Mouse (Mus musculus) hematopoietic stem cell, adult 5-6 weeks (primary cell): ENCODE data around the gene Nrros. TPM values are rescaled to one million over a fixed set of nuclear protein-coding genes. Genes with fewer than 3 reads are reported as not detected.

Experiments used
- ATAC-seq, 2 experiments: fragments of 125-278 bp in 1 of 2; replicated peaks in 1 of 2; 2 replicates each; pipeline ENCODE4 v1.8.0; 2016 to 2017; ENCODE audit warnings: inconsistent platforms in 2 of 2, mild to moderate bottlenecking in 2 of 2, moderate number of reproducible peaks in 2 of 2, low read depth in 1 of 2, moderate TSS enrichment in 1 of 2; ENCODE audit not compliant: low FRiP score in 2 of 2, poor library complexity in 2 of 2, severe bottlenecking in 2 of 2, insufficient read depth in 1 of 2, low TSS enrichment in 1 of 2
- total RNA-seq: library from RNA; stranded (forward); fragments of 172-1452, 232-1000 nt; gene quantifications from 2 replicates; pipeline ENCODE4 v1.2.3, GENCODE M21; 2017

The Nrros gene
- 78.9 and 112 TPM in 2 replicates for total RNA-seq

- ATAC-seq: peak; percentile 90 to 96
Measured at GRCm38 (mm10) chr16:32165281-32165821, at the start of gene Nrros. Gene Nrros, minus strand, starts transcription at chr16:32165594.

GRCm38 (mm10) chr16:32214804-32215576 is 49.6 kb upstream of the Nrros start:
- no peak for ATAC-seq

- ATAC-seq: no peak
Measured at GRCm38 (mm10) chr16:32214156-32214555, 48.8 kb upstream of the Nrros start.

GRCm38 (mm10) chr16:32204902-32205301 is 39.5 kb upstream of the Nrros start:
- no peak for ATAC-seq

GRCm38 (mm10) chr16:32202681-32203080 is 37.3 kb upstream of the Nrros start:
- peak; percentile 91 to 97 for ATAC-seq

GRCm38 (mm10) chr16:32201004-32201325 is 35.6 kb upstream of the Nrros start:
- ATAC-seq: no peak

- no peak; a peak in 1 of 4 replicates for ATAC-seq
Measured at GRCm38 (mm10) chr16:32200256-32201003, 35.0 kb upstream of the Nrros start.

GRCm38 (mm10) chr16:32190011-32190441 is 24.6 kb upstream of the Nrros start:
- peak; percentile 94 to 96 for ATAC-seq

GRCm38 (mm10) chr16:32189109-32189508 is 23.7 kb upstream of the Nrros start:
- peak; percentile 13 to 56; a peak in 3 of 4 replicates for ATAC-seq

- no peak for ATAC-seq
Measured at GRCm38 (mm10) chr16:32186056-32186455, 20.7 kb upstream of the Nrros start.

GRCm38 (mm10) chr16:32179333-32179901 is 14.0 kb upstream of the Nrros start, which contains the start of gene Bex6:
Gene Bex6, plus strand, starts transcription at chr16:32179823.
- ATAC-seq: peak; percentile 50 to 55; a peak in 2 of 4 replicates

- peak; percentile 75 to 78 for ATAC-seq
Measured at GRCm38 (mm10) chr16:32176896-32177686, 11.7 kb upstream of the Nrros start.

GRCm38 (mm10) chr16:32175029-32175428 is 9.6 kb upstream of the Nrros start:
- ATAC-seq: no peak

GRCm38 (mm10) chr16:32174340-32175005 is 9.1 kb upstream of the Nrros start:
- ATAC-seq: no peak

GRCm38 (mm10) chr16:32173401-32173800 is 8.0 kb upstream of the Nrros start:
- ATAC-seq: no peak

GRCm38 (mm10) chr16:32171031-32171731 is 5.8 kb upstream of the Nrros start:
- peak; percentile 2 to 42; a peak in 2 of 4 replicates for ATAC-seq
